Mouse (Mus musculus): Measurements from ENCODE around the gene Zfp189.

The Zfp189 gene

GRCm38 (mm10) chr4:49536671-49537070 lies 15.7 kb downstream of the Zfp189 start:
- no peak for DNase-seq (ENCODE audit: low read depth, low spot score)

- no peak for DNase-seq (ENCODE audit: low read depth, low spot score)
Measured at GRCm38 (mm10) chr4:49539665-49540064, 18.7 kb downstream of the Zfp189 start.

GRCm38 (mm10) chr4:49540966-49541365 lies 20.0 kb downstream of the Zfp189 start:
- no peak for DNase-seq (ENCODE audit: low read depth, low spot score)

- no peak for DNase-seq (ENCODE audit: low read depth, low spot score)
Measured at GRCm38 (mm10) chr4:49546026-49546425, 25.1 kb downstream of the Zfp189 start.

GRCm38 (mm10) chr4:49546873-49547543 lies 26.0 kb downstream of the Zfp189 start:
- no peak for DNase-seq (ENCODE audit: low read depth, low spot score)

- DNase-seq (ENCODE audit: low read depth, low spot score) = no peak
Measured at GRCm38 (mm10) chr4:49547544-49548219, 26.7 kb downstream of the Zfp189 start.

- no peak for DNase-seq (ENCODE audit: low read depth, low spot score)
Measured at GRCm38 (mm10) chr4:49549383-49549782, 28.4 kb downstream of the Zfp189 start, which contains the start of gene Aldob. Gene Aldob (minus strand): TSS chr4:49549546.

- no peak for DNase-seq (ENCODE audit: low read depth, low spot score)
Measured at GRCm38 (mm10) chr4:49553380-49553779, 32.4 kb downstream of the Zfp189 start.

- no peak for DNase-seq (ENCODE audit: low read depth, low spot score)
Measured at GRCm38 (mm10) chr4:49557375-49557774, 36.4 kb downstream of the Zfp189 start.

- DNase-seq (ENCODE audit: low read depth, low spot score) = no peak
Measured at GRCm38 (mm10) chr4:49558181-49558580, 37.2 kb downstream of the Zfp189 start.

GRCm38 (mm10) chr4:49559915-49560772 lies 39.2 kb downstream of the Zfp189 start:
- no peak for DNase-seq (ENCODE audit: low read depth, low spot score)

- peak; percentile 81 for DNase-seq (ENCODE audit: low read depth, low spot score)
Measured at GRCm38 (mm10) chr4:49567613-49568012, 46.6 kb downstream of the Zfp189 start.

GRCm38 (mm10) chr4:49572194-49572593 lies 51.2 kb downstream of the Zfp189 start:
- no peak for DNase-seq (ENCODE audit: low read depth, low spot score)

Data from ES-CJ7 (cell line).